Mouse (Mus musculus): Measurements from ENCODE around the gene Sdr9c7. TPM values are rescaled to one million over a fixed set of nuclear protein-coding genes. Genes with fewer than 3 reads are reported as not detected.
A peak's percentile ranks its signal among the peaks of the same experiment; 100 is the strongest.
"Not testable (repeated sequence)": the region's sequence is repeated elsewhere in the genome, so short reads cannot be mapped to it uniquely, and the experiment has no call there.

Gene Sdr9c7
- total RNA-seq, 2 experiments from 2014 or later = not detected

DNA sequence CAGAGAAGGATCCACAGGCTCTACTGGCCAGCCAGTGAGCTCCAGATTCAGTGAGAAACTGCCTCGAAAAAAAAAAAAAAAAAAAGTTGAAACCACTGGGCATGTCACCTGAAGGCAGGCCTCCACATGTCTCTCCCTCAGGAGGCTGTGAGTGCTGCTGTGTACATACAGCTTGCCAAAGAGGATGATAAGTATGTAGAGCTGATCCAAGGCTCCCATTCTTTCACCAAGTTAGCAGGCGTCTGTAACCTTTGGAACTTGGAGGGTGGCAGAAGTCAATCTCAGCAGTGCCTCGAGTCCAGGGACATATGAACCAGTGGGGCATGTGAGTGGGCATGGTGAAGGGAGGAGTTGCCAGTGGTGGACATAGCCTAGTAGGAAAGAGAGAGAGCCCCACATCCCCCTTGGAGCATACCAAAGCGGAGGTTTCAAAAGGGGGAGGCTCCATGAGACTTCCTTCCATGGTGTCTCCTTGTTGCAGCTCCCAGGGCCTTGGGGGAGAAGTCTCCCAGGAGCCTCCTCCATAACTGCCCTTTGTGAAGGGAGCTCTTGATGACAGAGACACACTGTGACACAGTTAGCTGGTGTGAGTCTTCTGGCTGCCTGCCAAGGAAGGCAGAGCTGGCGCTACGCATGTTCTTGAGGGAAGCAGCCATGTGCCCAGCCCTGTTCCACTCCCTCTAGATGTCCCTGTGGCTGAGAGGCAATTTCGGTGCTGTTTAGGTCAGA, 6.6 kb downstream of the Sdr9c7 start:
- DNase-seq = no peak
- intact Hi-C loops (cut with DNase I) = no loop called here

GRCm38 (mm10) chr10:127906138-127906537, 7.8 kb downstream of the Sdr9c7 start:
- no peak for DNase-seq
- intact Hi-C loops (cut with DNase I) = no loop called here

GRCm38 (mm10) chr10:127907386-127907951, 9.2 kb downstream of the Sdr9c7 start:
- DNase-seq = no peak
- intact Hi-C loops (cut with DNase I) = no loop called here

- DNase-seq = no peak
- intact Hi-C loops (cut with DNase I) = no loop called here
Observed at GRCm38 (mm10) chr10:127915578-127915977, 17.3 kb downstream of the Sdr9c7 start.

DNA sequence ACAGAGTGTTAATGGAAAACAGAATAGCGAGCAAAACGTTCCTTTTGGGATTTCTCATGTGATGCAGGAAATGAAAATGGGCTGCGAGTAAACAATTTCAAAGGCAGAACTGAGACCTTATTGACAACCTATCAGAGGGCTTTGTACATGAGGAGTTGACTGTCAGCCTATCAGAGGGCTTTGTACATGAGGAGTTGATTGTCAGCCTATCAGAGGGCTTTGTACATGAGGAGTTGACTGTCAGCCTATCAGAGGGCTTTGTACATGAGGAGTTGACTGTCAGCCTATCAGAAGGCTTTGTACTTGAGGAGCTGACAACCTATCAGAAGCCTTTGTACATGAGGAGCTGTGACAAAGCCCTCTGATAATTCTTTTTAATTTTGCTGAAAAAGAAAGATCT, 18.9 kb downstream of the Sdr9c7 start:
- intact Hi-C loops (cut with DNase I); DNase-seq: not testable (repeated sequence)

GRCm38 (mm10) chr10:127917651-127918050, 19.3 kb downstream of the Sdr9c7 start:
- no peak for DNase-seq
- intact Hi-C loops (cut with DNase I) = no loop called here

- intact Hi-C loops (cut with DNase I) = no loop called here
- DNase-seq = no peak
Observed at GRCm38 (mm10) chr10:127922241-127922640, 23.9 kb downstream of the Sdr9c7 start.

- DNase-seq = no peak
- intact Hi-C loops (cut with DNase I) = no loop called here
Observed at GRCm38 (mm10) chr10:127923024-127923423, 24.7 kb downstream of the Sdr9c7 start.

DNA sequence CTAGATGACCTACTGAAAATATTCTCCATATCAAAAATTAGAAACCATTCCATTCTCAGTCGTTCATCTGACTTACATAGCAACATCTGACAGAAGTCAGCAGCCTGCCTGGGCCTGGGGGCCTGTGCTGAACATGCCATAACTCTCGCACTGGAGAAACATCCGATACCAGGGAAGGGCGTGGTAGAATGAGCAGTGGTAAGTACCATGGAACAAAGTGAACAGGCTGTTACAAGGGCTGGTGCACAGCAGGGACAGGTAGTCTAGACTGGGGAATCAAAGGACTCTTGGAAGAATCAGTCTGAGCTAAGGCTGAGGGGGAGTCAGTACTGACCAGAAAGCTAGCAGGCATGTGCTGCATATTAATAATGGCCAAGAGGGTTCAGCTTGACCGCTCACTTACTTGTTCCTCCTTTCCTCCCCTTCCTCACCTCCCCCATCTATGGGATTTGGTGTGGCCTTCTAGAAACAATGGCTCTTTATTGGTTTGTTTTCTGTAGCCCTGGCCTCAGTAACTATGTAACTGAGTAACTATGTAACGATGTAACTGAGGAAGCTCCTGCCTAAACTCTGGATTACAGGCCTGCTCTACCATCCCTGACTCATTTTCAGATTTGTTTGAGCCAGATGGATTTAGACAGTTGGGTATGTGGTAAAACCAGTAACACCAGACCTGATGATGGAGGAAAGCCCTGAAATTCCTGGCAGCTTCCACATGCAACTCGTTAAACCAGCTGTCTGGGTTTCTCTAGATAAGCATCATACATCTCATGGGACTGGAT, 26.5 kb downstream of the Sdr9c7 start:
- intact Hi-C loops (cut with DNase I) = no loop called here
- no peak for DNase-seq

DNA sequence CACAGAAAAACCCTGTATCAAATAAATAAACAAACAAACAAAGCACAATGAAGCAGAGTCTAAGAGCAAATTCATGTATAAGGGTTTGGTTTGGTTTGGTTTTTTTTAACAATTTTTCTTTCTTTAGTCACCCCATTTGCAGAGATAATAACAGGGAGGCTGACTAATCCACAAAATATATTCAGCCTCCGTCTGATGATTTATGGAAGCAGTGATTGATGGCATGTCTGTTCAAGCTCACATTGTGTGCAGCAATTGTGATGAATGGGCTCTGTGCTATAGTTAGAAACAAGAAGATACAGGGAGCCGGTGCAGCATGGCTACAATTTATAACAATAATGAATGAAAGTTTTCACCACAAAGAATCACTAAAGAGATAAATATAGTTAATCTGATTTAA, 29.4 kb downstream of the Sdr9c7 start:
- DNase-seq = no peak
- intact Hi-C loops (cut with DNase I) = no loop called here

DNA sequence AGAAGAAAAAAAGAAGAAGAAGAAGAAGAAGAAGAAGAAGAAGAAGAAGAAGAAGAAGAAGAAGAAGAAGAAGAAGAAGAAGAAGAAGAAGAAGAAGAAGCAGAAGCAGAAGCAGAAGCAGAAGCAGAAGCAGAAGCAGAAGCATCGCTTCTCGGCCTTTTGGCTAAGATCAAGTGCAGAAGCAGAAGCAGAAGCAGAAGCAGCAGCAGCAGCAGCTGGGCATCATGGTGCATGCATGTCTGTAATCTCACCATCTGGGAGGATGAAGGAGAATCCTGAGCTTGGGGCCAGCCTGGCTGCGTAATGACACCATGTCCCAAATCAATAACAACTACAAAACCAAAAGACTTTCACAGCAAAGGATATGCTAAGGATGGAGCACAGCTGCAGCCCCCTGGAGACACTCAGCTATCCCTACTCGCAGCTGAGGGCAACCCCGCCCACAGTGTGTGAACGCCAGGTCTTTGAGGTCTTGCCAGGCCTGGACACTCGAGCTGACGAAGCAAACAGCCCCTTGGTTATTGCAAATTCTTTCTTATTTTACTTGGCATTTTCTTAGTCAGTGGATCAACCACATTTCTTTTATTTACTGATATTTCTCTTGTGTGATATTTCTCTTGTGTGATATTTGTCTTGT, 34.1 kb downstream of the Sdr9c7 start:
- intact Hi-C loops (cut with DNase I) = no loop called here

DNA sequence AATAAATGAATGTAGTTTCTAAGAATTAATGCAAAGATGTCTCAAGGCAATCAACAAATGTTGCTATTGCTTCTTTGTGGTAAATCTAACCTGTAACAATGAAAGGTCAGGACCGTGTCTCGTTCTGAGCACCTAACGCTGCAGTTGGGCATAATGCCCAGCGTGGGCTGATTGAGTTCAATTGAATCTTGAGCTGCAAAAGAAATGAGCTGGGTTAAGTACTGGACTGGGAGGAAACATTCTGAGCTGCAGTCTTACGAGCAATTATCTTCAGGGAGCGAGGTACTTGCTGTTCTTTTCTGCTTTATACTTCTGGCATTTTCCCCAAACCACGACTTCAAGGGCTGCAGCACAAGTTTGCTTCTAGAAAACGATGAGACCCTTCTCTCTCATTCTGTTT, 38.0 kb downstream of the Sdr9c7 start:
- intact Hi-C loops (cut with DNase I) = loop anchor here (2.0 to 5.0 kb wide), 4 partner anchors 239 to 359 kb away; partner anchors contain the start of gene Stat6
- DNase-seq = no peak

More for the DNA sequence above, 34.1 kb downstream of the Sdr9c7 start:
- DNase-seq = peak; percentile 21 to 49

- DNase-seq = no peak
- intact Hi-C loops (cut with DNase I) = loop anchor here (2.0 to 5.0 kb wide), 4 partner anchors 240 to 360 kb away; partner anchors contain the start of gene Stat6
Observed at GRCm38 (mm10) chr10:127936747-127937409, 38.6 kb downstream of the Sdr9c7 start.

- intact Hi-C loops (cut with DNase I) = loop anchor here (2.0 to 5.0 kb wide), 5 partner anchors 199 to 360 kb away; partner anchors contain the start of genes Stat6 and Zbtb39
- peak; percentile 17 to 47 for DNase-seq
Observed at GRCm38 (mm10) chr10:127937428-127938010, 39.2 kb downstream of the Sdr9c7 start.

- intact Hi-C loops (cut with DNase I) = loop anchor here (2.0 to 5.0 kb wide), 4 partner anchors 201 to 362 kb away; partner anchors contain the start of gene Zbtb39
- not testable (repeated sequence) for DNase-seq
Observed at GRCm38 (mm10) chr10:127939667-127940066, 41.3 kb downstream of the Sdr9c7 start.

GRCm38 (mm10) chr10:127945432-127946064, 47.2 kb downstream of the Sdr9c7 start:
- intact Hi-C loops (cut with DNase I) = no loop called here
- peak; percentile 11 to 17 for DNase-seq

- intact Hi-C loops (cut with DNase I) = no loop called here
- DNase-seq = no peak
Observed at GRCm38 (mm10) chr10:127949596-127950130, 51.3 kb downstream of the Sdr9c7 start.

- DNase-seq = no peak
- intact Hi-C loops (cut with DNase I) = no loop called here
Observed at GRCm38 (mm10) chr10:127951390-127951789, 53.1 kb downstream of the Sdr9c7 start.

GRCm38 (mm10) chr10:127951821-127952220, 53.5 kb downstream of the Sdr9c7 start:
- no peak for DNase-seq
- intact Hi-C loops (cut with DNase I) = no loop called here
